Mouse (Mus musculus): ENCODE measurements around the gene Tmem245.

Gene Tmem245

DNA sequence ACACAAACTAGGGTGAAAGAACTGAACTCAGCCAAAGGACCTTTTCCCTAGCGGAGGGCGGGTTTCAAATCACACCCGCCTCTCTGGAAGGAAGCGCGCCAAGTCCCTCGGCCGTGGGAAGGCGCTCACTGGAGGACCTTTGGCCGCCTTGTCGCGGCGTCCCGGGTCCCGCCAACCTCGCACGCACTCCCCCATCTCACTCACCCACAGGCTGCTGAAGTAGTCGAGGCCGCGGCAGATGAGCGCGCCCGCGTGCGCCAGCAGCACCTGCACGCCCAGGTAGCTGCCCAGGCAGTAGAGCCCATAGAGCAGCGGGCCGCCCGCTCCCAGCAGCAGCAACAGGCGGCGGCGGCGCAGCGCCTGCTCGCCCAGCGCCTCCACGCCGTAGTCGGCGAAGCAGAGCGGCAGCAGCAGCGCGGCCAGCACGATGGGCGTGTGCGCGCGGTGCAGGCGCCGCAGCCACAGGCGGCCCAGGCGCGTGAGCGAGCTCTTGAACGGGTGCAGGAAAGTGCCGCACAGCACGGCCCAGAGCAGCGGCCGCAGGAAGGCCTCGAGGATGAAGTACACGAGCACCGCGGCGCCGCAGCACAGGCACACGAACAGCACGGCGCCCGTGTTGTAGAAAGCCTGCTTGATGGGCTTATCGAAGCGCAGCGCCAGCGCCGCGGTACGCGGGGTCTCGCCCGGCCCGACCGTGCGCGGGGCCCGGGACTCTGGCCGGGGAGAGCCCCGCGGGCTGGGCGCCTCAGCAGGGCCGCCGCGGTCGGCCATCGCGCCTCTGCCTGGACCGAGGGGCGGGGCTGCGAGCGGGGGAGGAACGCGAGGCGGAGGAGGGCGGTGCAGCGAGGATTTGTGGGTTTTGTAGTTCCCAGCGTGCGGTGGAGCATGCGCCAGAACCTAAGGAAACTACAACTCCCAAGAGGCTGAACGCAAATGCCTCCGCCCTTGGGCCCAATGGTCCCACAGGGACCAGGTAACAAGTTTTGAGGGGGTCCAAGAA is at the start of gene Tmem245:
TSS of gene Tmem245 (minus strand) at position 797 of the 1,000 bp plus-strand sequence.
- in situ Hi-C loops (cut with MboI): no loop called here

- in situ Hi-C loops (cut with MboI): no loop called here
These were observed 46.1 kb upstream of the Tmem245 start for GRCm38 (mm10) chr4:56993331-56993730.

GRCm38 (mm10) chr4:56991951-56992350 is 44.7 kb upstream of the Tmem245 start:
- in situ Hi-C loops (cut with MboI): no loop called here

DNA sequence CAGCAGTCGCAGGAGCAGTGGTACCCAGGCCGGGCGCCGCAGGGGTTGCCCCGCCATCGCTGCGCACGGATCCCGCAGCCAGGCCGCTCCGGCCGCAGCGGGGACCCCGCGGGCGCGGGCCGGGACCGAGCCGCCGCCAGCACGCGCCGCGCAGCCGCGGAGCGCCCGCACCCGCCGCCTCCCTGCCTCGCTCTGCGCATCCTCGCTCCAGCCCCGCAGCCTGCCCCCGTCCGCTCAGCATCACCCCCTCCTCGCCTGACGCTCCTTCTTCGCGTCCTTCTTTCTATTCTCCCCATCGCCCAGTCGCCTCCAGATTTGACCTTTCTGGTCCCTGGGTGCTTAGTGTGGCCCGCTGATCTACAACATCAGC is 43.0 kb upstream of the Tmem245 start, which contains the start of gene Frrs1l:
TSS of gene Frrs1l (minus strand) at position 177 of the 370 bp plus-strand sequence.
- in situ Hi-C loops (cut with MboI): no loop called here

GRCm38 (mm10) chr4:56989431-56990214 is 42.4 kb upstream of the Tmem245 start:
- in situ Hi-C loops (cut with MboI): no loop called here

- in situ Hi-C loops (cut with MboI): no loop called here
These were observed 18.4 kb upstream of the Tmem245 start for GRCm38 (mm10) chr4:56965586-56966179.

GRCm38 (mm10) chr4:56963687-56964086 is 16.4 kb upstream of the Tmem245 start:
- in situ Hi-C loops (cut with MboI): no loop called here

DNA sequence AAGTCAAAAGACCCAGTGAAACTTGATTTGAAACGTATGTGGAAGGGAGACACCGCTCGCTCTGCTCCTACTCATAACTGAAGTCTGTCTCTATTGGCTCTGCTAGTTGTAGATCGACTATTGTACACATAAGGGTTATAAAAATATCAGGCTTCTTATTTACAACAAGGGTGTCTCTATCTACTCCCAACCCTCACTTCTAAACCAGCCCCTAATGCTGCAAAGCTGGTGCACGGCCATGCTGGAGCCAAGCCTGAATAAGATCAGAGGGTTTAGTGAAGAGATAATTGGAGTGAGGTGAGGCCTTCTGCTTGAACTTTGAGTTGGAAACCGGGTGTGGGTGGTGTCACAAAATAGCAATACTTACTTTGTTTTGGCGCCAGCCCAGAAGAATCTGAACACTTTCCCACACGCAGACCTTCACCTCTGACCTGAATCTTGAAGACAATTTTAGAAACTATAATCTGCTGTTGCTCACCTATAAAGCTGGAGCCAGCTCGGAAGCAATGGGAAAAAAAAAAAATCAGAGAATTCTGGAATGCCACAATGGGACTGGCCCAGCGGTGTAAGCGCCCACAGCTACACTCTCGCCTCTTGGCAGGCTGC is 14.2 kb upstream of the Tmem245 start:
- in situ Hi-C loops (cut with MboI): no loop called here

- in situ Hi-C loops (cut with MboI): no loop called here
These were observed 10.3 kb upstream of the Tmem245 start for GRCm38 (mm10) chr4:56957518-56957917.

GRCm38 (mm10) chr4:56953235-56953634 is 6.0 kb upstream of the Tmem245 start:
- in situ Hi-C loops (cut with MboI): no loop called here

- in situ Hi-C loops (cut with MboI): no loop called here
These were observed 4.5 kb upstream of the Tmem245 start for GRCm38 (mm10) chr4:56951701-56952100.

DNA sequence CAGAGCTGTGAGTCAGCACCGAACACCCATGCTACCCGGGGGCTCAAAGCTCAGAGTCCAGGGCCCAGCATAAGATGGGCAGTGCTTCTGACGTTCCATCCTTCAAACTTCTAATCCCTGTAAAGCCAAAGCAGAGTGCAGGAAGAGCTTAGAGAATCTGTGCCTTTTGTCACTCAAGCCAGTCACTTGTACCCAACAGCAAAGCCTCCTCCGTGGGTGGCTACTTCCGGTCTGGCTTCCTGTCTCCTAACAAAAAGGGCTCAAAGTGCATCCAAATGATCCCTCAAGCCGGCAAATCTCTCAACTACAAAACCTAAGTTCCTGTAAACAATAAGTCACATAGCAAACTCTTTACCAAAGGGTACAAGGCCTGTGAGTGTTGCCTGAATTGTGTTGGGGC is 2.3 kb upstream of the Tmem245 start:
- in situ Hi-C loops (cut with MboI): no loop called here

DNA sequence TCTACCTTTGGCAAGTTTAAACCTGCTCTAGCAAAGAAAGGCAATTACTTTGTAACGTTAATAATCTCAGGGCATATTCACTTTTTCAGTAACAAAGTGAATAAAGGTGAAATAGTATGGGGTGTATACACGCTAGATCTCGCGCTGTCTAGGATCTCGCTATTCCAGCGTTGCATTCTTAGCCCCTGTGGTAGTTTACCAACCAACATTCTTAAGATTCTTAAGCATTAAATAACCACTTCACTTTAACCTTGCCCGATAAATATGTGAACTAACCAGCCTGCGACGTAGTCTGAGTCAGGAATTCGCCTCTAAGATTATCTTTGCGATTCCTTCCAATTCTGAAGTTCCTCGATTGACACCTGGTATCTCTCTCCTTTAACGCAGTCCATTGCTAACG is 1.1 kb downstream of the Tmem245 start:
- in situ Hi-C loops (cut with MboI): no loop called here

GRCm38 (mm10) chr4:56944286-56944685 is 3.0 kb downstream of the Tmem245 start:
- in situ Hi-C loops (cut with MboI): no loop called here

- in situ Hi-C loops (cut with MboI): no loop called here
These were observed 4.0 kb downstream of the Tmem245 start for GRCm38 (mm10) chr4:56943258-56943657.

- in situ Hi-C loops (cut with MboI): no loop called here
These were observed 4.7 kb downstream of the Tmem245 start for GRCm38 (mm10) chr4:56942567-56942966.

DNA sequence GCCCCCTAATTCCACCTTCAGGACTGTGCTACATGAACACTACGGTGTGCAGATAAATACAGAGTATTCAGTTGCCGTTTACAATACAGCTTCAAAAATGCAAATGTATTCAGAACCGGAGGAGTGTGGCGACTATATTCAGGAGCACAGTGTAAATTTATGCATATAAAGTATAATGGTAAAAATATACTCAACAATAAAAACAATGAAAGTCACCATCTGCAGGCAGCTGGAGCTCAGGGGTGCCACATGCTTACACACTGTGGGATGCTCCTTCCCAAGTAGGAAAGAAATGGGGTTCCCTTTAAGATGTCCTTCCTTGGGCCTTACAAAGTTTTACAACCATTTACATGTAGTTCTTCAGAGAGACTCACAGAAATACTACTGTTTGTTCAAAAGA is 5.8 kb downstream of the Tmem245 start:
- in situ Hi-C loops (cut with MboI): no loop called here

GRCm38 (mm10) chr4:56937136-56937535 is 10.1 kb downstream of the Tmem245 start:
- in situ Hi-C loops (cut with MboI): no loop called here

- in situ Hi-C loops (cut with MboI): no loop called here
These were observed 11.9 kb downstream of the Tmem245 start for GRCm38 (mm10) chr4:56935327-56935726.

GRCm38 (mm10) chr4:56933154-56933553 is 14.1 kb downstream of the Tmem245 start:
- in situ Hi-C loops (cut with MboI): no loop called here

- in situ Hi-C loops (cut with MboI): no loop called here
These were observed 15.1 kb downstream of the Tmem245 start for GRCm38 (mm10) chr4:56932096-56932495.

GRCm38 (mm10) chr4:56930312-56930711 is 16.9 kb downstream of the Tmem245 start:
- in situ Hi-C loops (cut with MboI): no loop called here
